Mouse (Mus musculus) megakaryocyte, embryonic 14.5 days (primary cell): ENCODE data around the gene Snrk.

Experiments
- FLI1 ChIP-seq: IDR thresholded peaks from 2 replicates; pipeline ENCODE4 v1.6.1; 2012; ENCODE audit warnings: low read length, inconsistent platforms, mixed read lengths
- GATA1 ChIP-seq: IDR thresholded peaks from 3 replicates; pipeline ENCODE4 v1.6.1; 2012; ENCODE audit warnings: mixed read lengths, low read length, inconsistent platforms, borderline replicate concordance

DNA sequence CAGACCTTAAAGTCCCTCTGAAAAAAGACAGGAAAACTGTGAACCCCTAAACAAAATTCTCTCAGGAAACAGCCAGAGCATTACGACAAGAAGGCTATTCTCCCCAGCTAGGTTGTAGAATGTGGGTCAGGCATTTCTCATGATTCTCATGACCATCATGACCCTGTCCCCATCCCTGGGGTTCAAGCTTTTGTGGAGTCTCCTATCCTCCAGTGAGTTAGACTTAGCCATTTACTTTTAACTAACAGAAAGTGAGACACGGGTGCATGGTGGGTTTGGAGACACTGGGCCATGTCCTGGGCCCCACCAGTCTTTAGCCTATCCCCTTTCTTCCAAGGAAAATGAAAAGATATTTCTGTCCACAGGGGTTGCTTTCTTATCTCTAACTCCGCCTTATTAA lies 67.3 kb downstream of the Snrk start:
- TF ChIP-seq GATA1, result no peak
- TF ChIP-seq FLI1, result no peak
